Mouse (Mus musculus) Patski (cell line): ENCODE measurements around the gene Ncf4. TPM values are rescaled to one million over a fixed set of nuclear protein-coding genes. Genes with fewer than 3 reads are reported as not detected.
"Not testable (repeated sequence)": the region's sequence is repeated elsewhere in the genome, so short reads cannot be mapped to it uniquely, and the experiment has no call there.

ENCODE experiments used
- ATAC-seq: fragments of 100-300 bp; one replicate; pipeline ENCODE4 v1.8.0; 2021
- CTCF ChIA-PET: fragments of 350-600 bp; sonication (Branson Sonifier 250); formaldehyde crosslinking; loops from one replicate; lab custom pipeline; 2022; ENCODE audit warnings: inconsistent platforms; lab: Charles Lee
- POLR2A ChIA-PET: fragments of 350-600 bp; sonication (Branson Sonifier 250); formaldehyde crosslinking; loops from one replicate; lab custom pipeline; 2022; ENCODE audit warnings: antibody characterized with exemption, inconsistent platforms; lab: Charles Lee
- DNase-seq: peaks from one replicate; pipeline ENCODE4 v3.0.0-alpha.2; 2011; ENCODE audit warnings: low read depth, low spot score
- H3K27me3 ChIP-seq: fragments of 371-371 bp; one replicate; pipeline ENCODE4 v1.5.1; 2021
- CTCF ChIP-seq: fragments of 100-300 bp; IDR thresholded peaks from one replicate; pipeline ENCODE4 v1.5.1; 2021
- in situ Hi-C: fragments of 300-500 bp; cut with MboI; formaldehyde crosslinking; loops from 3 replicates; pipeline ENCODE4 v1.11.1; 2018; ENCODE audit warnings: low pct_unique_long_range_greater_than_20kb, mixed read lengths
- polyA plus RNA-seq: library from polyadenylated mRNA; unstranded; gene quantifications from one replicate; pipeline ENCODE4 v1.2.3, GENCODE M21; 2021

The Ncf4 gene
- polyA plus RNA-seq, 1 experiment from 2014 or later = 0.53 TPM

DNA sequence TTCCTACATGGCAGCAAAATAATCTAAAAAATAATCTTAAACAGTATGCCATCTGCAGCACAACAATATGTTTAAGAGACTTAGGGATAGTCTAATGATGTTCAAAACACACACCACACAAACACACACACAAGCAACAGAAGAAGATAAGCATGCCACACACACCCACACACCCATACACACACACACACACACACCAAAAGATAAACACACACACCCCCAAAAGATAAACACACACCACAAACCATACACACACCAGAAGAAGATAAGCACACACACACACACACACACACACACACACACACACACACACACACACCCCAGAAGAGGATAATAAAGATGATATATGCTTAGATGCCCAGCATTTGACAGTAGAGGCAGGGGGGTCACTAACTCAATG is 26.6 kb downstream of the Ncf4 start:
- ATAC-seq (no peak), DNase-seq (no peak)
- no peak for TF ChIP-seq CTCF
- CTCF ChIA-PET = no interaction called here
- H3K27me3 ChIP-seq = peaks cover 11% of the 10 kb centered on the region
- in situ Hi-C loops = no loop called here
- POLR2A ChIA-PET = no interaction called here

DNA sequence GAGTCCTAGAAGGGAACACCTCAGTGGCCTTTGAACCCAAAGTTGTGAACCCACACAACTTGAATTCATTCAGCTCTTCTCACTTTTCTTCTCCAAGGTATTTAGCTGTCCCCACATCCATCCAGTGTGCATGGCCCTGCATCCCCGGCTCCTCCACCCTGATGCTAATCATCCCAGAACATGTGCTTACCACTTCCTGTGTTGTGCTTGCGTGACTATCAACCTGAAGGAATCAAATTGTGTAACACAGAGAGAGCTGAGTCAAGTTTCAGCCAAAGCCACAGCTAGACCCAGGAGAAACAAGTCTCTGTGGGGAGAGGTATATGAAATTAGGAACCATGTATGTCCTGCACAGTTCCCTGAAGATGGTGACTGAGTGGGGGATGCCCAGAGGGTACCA is 33.7 kb downstream of the Ncf4 start:
- CTCF ChIA-PET = no interaction called here

DNA sequence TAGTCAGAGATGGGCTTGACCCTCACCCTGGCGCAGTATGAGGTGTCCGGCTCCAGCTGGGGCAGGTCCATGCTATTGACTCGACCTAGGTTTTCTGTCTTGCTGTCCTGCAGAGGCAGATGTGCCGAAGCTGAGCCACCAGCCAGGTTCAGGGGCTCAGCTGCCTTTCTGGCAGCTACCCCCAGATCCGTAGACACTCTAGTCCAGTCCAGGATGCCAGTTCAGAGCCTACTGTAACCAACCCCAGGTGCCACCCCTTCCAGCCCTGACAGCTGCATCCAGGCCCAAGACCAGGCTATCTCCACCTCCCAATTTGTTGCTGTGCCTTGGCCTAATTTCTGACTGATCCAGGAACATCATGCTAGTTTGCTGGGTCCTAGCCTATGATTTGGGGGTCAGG is 43.3 kb downstream of the Ncf4 start:
- ChIA-PET CTCF (no interaction called here), POLR2A (no interaction called here)
- TF ChIP-seq CTCF = no peak
- no peak for DNase-seq
- in situ Hi-C loops = no loop called here
- ATAC-seq = no peak
- H3K27me3 ChIP-seq = peaks cover 12% of the 10 kb centered on the region

More for the DNA sequence above, 33.7 kb downstream of the Ncf4 start:
- H3K27me3 ChIP-seq = peaks cover 32% of the 10 kb centered on the region
- in situ Hi-C loops = no loop called here
- DNase-seq = no peak
- no peak for TF ChIP-seq CTCF
- no peak for ATAC-seq
- POLR2A ChIA-PET = interaction anchor here (0.5 kb wide), 1 partner anchor 377 kb away, joined by 3 read pairs; no protein-coding TSS in a partner anchor

DNA sequence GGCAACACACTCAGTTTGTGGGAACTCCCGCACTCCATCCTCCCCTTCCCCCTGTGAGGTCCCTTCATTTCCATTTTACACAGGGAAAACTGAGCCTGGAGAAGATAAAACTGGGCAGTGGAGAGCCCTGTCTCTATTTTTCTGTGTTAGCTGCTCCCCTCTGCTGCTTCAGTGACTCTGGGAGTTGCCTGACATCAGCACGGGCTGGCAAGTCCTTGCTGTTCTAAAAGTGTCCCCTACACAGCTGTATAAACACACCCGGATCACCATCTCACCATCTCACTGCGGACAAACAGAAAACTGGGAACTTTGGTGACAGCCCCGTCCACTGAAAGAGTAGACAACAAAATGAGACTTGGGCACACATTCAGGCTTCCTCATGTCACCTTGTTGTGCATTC is 45.2 kb downstream of the Ncf4 start:
- ATAC-seq, CTCF ChIA-PET, in situ Hi-C loops, DNase-seq: not testable (repeated sequence)
- POLR2A ChIA-PET = interaction anchor here (0.6 kb wide), 1 partner anchor 14 kb away, joined by 4 read pairs; no protein-coding TSS in a partner anchor
- peaks cover 12% of the 10 kb centered on the region for H3K27me3 ChIP-seq

DNA sequence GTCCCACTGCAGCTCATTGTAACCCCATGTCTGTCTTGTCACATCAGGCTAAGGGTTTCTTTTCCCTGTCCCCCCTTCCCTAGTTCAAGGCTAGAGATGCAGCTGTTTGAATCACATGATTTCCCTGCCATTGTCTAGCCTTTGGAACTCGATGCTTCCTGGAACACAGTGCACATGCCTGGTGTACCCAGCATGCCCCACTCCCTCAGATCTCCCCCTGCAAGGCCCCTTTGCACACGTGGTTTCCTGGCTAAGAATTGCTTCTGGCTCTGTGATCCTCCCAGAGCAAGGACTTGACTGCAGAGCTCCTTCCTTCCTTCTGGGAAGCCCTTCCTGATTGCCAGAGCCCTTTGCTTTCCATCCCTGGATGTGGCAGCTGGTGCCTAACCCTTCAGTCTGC is 48.6 kb downstream of the Ncf4 start:
- ATAC-seq, in situ Hi-C loops, POLR2A ChIA-PET, CTCF ChIA-PET, DNase-seq: not testable (repeated sequence)
- H3K27me3 ChIP-seq = peaks cover 15% of the 10 kb centered on the region

DNA sequence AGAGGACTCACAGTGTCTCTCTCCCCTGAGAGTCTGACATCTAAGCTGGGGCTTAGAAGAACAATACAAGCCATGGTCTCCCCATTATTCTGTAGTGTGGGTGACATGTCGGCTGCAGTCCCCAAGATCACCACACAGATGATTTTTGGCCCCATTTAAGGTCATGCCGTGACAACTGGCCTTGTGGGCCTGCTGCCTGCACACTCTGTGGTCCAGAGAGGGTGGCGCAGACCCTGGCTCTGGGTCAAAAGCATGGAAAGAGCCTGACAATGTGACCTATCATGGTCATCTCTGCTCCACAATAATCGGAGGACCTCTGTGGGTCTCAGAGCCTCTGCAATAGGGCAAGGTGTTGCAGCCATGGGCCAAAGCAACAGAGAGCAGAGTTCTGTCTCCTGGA is 49.1 kb downstream of the Ncf4 start:
- ATAC-seq = no peak
- ChIA-PET POLR2A (no interaction called here), CTCF (no interaction called here)
- no peak for DNase-seq
- no peak for TF ChIP-seq CTCF
- in situ Hi-C loops = no loop called here
- peaks cover 15% of the 10 kb centered on the region for H3K27me3 ChIP-seq

DNA sequence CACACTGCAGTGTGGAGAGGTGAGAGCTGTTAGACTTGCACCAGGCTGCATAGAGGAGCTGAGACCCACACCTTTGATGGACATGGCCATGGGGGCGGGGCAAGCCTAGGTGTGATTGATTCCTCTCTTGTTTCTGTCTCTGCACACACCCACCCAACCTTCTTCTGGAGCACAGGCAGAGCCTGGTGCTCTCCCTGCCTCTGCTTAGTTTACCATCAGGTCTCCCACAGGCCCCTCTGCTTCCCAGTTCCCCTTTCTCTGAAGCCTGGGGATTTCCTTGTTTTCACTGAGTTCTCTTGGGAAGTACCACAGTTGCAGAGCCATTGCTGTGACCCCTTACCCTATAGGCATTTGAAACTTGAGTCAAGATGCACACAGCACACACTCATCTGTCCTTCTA is 54.0 kb downstream of the Ncf4 start:
- ATAC-seq (no peak), DNase-seq (no peak)
- in situ Hi-C loops = no loop called here
- H3K27me3 ChIP-seq = peaks cover 2% of the 10 kb centered on the region
- no peak for TF ChIP-seq CTCF
- ChIA-PET POLR2A (no interaction called here), CTCF (no interaction called here)

DNA sequence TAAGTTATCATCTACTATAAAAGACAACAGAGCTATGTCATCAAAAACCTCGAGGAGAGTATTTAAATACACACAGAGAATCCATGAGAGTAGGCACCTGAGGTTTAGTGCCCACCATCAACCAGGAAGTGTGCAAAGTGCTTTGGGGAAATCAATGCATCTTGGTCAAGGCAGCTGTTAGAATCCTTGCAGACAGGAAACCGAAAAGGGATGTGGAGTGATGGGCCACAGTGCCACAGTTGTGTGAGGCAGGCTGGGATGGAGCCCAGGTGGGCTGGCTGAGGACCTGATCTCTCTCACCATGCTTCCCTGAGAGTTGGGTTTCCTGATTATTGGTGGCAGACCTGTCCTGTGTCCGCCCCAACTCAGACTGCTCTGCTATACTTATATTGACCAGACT is 55.0 kb downstream of the Ncf4 start:
- ChIA-PET POLR2A (no interaction called here), CTCF (no interaction called here)
- DNase-seq (no peak), ATAC-seq (no peak)
- no peak for TF ChIP-seq CTCF
- H3K27me3 ChIP-seq = peaks cover 2% of the 10 kb centered on the region
- in situ Hi-C loops = no loop called here

DNA sequence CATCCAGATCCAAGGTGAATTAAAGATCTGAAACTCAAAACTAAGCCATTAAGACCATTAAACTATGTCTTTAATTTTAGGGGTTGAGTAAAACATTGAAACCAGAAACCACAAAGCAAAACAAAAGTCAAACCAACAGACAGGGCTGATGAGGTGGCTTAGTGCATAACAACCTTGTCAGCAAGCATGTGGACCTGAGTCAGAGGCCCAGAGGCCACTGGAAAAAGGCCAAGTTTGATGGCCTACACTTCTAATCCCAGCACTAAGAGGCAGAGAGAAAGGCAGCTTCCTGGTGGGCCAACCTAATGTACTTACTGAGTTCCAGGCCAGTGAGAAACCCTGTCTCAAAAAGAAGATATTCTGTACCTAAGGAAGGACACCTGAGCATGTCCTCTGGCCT is 56.2 kb downstream of the Ncf4 start:
- CTCF ChIA-PET = interaction anchor here (1.0 kb wide), 1 partner anchor 43 kb away, joined by 3 read pairs; no protein-coding TSS in a partner anchor
- POLR2A ChIA-PET = no interaction called here
- in situ Hi-C loops = no loop called here

DNA sequence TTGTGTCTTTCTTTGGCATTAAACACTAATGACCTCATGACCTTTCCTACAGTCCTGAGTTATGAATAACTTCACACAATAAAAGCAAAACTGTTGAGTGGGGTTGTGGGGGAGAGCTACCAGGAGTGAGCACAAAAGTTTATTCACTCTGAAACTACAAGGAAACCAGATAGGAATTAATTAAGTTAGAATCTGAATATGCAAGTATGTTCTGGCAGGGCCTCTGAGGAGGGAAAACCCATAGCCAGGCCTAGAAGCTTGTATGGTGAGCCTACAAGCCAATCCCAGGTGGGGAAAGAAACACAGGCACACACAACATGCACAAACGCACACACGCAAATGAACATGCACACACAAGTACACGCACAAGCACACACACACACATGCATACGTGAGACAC is 58.1 kb downstream of the Ncf4 start:
- ATAC-seq = no peak
- no peak for DNase-seq
- peaks cover 5% of the 10 kb centered on the region for H3K27me3 ChIP-seq
- ChIA-PET POLR2A (no interaction called here), CTCF (no interaction called here)
- no peak for TF ChIP-seq CTCF
- in situ Hi-C loops = no loop called here

More for the DNA sequence above, 56.2 kb downstream of the Ncf4 start:
- TF ChIP-seq CTCF = no peak
- peak; percentile 96 for DNase-seq
- ATAC-seq = peak; percentile 79
- peaks cover 2% of the 10 kb centered on the region for H3K27me3 ChIP-seq

DNA sequence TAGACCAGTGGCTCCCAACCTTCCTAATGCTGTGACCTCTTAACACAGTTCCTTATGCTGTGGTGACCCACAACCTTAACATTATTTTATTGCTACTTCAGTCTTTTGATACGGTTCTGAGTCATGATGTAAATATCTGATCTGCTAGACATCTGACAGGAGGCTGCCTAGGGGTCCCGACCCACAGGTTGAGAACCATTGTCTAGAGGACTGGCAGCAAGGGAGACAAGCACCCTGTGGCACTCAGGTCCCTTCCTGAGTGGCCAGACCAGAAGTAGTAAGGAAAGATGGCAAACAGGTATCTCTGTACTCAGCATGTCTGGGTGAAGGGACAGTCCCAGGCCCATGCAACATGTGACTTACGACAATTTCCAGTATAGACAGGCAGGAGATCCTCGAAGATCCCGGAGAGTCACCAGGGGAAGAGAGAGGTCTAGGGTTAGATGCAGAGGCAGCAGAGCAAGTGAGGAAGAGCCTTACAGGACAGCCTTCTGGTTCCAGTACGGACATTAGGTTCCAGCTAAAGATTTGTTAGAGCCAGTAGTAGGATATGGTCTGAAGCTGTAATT is 59.1 kb downstream of the Ncf4 start:
- DNase-seq (no peak), ATAC-seq (no peak)
- ChIA-PET CTCF (no interaction called here), POLR2A (no interaction called here)
- H3K27me3 ChIP-seq = peaks cover 5% of the 10 kb centered on the region
- in situ Hi-C loops = no loop called here
- TF ChIP-seq CTCF = no peak
